Mouse (Mus musculus): ENCODE data around the gene Akr1a1.
A peak's percentile ranks its signal among the peaks of the same experiment; 100 is the strongest.

Gene Akr1a1

DNA sequence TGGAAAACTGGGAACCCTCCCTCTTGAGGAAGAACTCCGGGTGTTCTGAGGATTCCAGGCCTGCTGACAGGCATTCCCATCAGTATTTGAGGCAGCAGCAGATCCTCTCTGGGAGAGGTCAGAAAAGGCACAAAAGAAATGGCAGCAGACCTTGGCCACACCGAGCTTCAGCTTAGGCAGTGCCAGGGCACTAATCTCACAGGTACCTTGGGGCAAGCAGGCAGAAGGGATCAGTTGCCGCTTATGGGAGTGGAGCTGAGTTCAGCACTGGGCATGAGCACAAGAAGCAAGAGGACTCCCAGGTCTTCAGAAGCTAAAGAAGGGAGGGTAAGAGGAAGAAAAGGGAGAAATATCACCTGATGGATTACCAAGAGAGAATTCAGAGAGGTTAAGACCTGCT, 6.5 kb upstream of the Akr1a1 start:
- no peak for DNase-seq (ENCODE audit: low spot score)

GRCm38 (mm10) chr4:116655658-116656057, 4.2 kb upstream of the Akr1a1 start:
- no peak for DNase-seq (ENCODE audit: low spot score)

DNA sequence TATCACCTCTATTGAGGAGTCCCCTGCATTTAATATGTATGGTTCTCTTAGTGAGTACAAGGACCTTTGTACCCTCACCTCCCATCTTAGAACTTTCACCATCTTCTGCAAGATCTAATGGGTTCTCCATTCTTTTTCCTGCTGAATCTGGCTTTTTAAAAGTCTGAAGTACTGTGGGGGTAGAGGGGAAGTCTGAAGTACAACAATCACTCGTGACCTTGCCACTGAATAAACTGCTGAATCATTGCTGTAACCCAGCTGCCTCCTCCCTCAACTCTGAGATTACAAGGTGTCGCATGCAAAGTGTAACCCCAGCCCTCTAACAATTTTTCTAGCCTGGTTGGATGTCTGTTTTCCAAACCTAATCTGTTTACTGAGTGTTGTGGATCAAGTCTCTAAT, 3.6 kb upstream of the Akr1a1 start:
- DNase-seq (ENCODE audit: low spot score): no peak

GRCm38 (mm10) chr4:116653228-116653627, 1.7 kb upstream of the Akr1a1 start:
- DNase-seq (ENCODE audit: low spot score): no peak

DNA sequence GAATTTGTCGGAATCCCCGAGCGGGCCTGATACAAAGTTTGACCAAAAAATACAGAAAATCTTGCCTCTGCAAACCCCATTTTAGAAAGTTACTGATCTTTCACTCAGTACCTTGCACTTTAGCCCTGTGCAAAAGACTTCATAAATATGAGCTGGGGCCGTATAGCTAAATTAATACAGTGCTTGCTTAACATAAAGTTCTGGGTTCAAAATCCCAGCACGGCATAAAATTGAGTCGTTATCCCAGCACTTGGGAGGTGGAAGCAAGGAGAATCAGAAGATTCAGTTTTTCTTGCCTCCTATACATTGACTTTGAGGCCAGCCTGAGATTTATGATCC, 286 bp upstream of the Akr1a1 start:
- DNase-seq (ENCODE audit: low spot score): no peak

GRCm38 (mm10) chr4:116650365-116650764, 1.1 kb downstream of the Akr1a1 start:
- DNase-seq (ENCODE audit: low spot score): no peak

DNA sequence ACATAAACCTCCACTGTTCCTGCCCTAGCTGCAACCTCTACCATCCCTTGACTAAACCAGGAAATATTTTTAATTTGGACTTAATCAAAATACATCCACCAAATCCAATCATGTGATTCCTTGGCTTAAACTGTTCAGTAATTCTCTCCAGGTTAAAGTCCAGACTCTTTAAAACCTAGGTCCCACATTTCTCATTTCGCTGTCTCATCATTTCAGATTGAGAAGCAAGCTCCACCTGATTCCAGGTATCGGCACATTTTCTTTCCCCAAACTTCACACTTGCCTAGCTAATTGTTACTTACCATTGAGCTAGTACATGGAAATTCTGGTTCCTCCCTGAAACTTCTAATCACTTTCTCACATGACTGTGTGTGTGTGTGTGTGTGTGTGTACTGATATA, 2.1 kb downstream of the Akr1a1 start:
- DNase-seq (ENCODE audit: low spot score): no peak

DNA sequence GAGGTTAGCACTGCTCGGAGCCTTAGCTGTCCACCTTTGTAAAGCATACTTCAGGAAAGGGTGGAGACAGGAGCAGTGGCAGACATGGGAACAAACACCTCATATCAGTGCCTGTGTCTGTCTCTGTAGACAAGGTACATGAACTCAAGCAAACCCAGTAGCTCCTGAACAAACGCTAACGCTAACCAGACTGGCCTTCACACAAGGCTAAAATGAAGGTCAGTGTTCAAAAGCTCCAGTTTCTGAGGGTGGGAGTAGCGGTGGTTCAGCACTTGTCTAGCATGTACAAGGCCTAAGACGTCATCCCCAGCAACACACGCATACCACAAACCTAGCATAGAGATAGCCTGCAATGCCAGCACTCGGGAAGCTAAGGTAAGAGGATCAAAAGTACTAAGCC, 5.9 kb downstream of the Akr1a1 start:
- no peak for DNase-seq (ENCODE audit: low spot score)

- no peak for DNase-seq (ENCODE audit: low spot score)
Measured at GRCm38 (mm10) chr4:116644326-116644725, 7.2 kb downstream of the Akr1a1 start.

DNA sequence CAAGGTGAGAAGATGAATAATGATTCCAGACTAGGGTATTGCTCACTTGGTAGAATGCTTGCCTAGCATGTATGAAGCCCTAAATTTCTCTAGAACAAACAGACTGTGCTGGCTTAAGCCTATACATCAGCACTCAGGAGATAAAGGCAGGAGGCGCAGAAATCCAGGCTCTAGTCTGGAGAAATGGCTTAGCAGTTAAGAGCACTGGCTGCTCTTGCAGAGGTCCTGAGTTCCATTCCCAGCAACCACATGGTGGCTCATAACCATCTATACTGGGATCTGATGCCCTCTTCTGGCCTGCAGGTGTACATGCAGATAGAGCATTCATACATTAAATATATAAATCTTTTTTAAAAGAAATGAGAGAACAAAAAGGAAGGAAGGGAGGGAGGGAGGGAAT, 9.4 kb downstream of the Akr1a1 start:
- no peak for DNase-seq (ENCODE audit: low spot score)

GRCm38 (mm10) chr4:116638821-116639220, 12.7 kb downstream of the Akr1a1 start:
- no peak for DNase-seq (ENCODE audit: low spot score)

DNA sequence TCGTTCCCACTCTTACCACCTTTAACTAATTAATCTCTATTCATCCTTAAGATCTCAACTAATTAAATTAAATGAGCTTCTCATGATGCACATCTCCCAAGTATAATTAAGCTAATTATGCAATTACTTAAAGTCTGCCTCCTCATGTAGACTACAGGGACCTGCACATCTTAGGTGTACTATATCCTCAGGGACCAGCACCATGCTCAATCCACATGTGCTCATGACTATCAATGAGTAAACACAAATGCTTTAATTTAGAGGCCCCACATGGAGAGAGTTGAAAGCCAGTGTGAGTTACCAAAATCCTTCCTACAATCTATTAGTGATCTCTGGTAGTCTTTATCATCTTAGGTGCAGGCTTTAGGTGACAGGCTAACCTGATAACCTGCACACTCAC, 16.3 kb downstream of the Akr1a1 start:
- DNase-seq (ENCODE audit: low spot score): no peak

GRCm38 (mm10) chr4:116627722-116628662, 23.5 kb downstream of the Akr1a1 start, which contains the start of gene Nasp:
Gene Nasp (minus strand): TSS chr4:116627941.
- DNase-seq (ENCODE audit: low spot score): peak; percentile 86

DNA sequence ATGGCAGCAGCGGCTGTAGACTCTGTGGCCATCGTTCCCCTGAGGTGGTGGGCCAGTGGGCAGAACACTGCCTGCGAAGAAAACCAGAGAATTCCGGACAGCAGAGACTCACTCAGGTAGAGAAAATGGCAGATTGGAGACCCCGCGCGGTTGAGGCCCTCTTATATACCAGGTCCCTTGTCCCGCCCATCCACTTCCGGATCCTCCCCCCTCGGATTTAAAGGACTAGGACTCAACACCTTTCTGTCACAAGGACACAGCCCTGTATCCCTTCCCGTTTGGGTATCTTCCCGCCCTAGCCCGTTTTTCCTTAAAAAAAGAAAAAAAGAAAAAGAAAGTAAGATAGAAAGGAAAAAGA, 24.1 kb downstream of the Akr1a1 start:
- DNase-seq (ENCODE audit: low spot score): peak; percentile 92

GRCm38 (mm10) chr4:116626658-116627358, 24.7 kb downstream of the Akr1a1 start:
- DNase-seq (ENCODE audit: low spot score): peak; percentile 66

GRCm38 (mm10) chr4:116624831-116625230, 26.6 kb downstream of the Akr1a1 start:
- no peak for DNase-seq (ENCODE audit: low spot score)

GRCm38 (mm10) chr4:116615237-116615636, 36.2 kb downstream of the Akr1a1 start:
- DNase-seq (ENCODE audit: low spot score): no peak

DNA sequence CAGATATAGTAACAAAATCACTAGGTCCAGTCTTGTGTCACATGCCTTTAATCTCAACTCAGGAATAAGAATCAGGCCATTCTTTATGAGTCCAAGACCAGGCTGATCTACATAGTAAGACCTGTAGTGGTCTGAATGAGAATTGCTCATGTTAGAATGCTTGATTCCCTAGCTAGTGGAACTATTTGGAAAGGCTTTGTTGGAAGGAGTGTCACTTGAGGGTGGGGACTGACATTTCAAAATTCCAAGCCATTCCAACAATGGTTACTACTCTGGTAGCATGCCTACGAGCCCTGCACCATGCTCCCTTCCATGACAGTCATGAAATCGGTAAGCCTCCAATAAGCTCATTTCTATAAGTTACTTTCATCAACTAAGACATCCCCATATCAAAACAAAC, 38.9 kb downstream of the Akr1a1 start:
- no peak for DNase-seq (ENCODE audit: low spot score)

- peak; percentile 89 for DNase-seq (ENCODE audit: low spot score)
Measured at GRCm38 (mm10) chr4:116596978-116597881, 54.2 kb downstream of the Akr1a1 start.

DNA sequence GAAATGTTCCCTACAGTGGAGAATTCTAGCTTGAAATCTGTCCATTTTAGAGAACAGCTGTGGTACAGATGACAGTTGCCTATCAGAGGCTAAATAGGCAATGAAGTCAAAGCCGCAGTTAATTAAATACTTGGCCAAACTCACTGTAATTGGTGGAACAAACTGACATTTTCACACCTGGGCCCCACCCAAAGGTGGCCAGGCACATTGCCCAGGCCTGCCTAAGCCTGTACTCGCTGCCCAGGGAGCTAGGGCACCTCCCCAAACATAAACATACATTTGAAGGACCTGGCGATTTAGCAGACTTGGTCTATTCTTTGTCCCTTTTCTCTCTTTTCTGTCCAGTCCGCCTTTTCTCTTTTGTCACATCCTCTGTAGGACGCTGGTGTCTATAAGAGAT, 55.1 kb downstream of the Akr1a1 start, which contains the start of gene Ccdc17:
Ccdc17 (plus strand) TSS at position 276 of the 400 bp plus-strand sequence.
- no peak for DNase-seq (ENCODE audit: low spot score)

GRCm38 (mm10) chr4:116595793-116596192, 55.7 kb downstream of the Akr1a1 start:
- no peak for DNase-seq (ENCODE audit: low spot score)

Data from layer of hippocampus, adult 11-12 months (tissue).